Mouse (Mus musculus) heart, embryonic 10.5 days (tissue): ENCODE results near the gene Porcn. TPM values are rescaled to one million over a fixed set of nuclear protein-coding genes. Genes with fewer than 3 reads are reported as not detected.

Source experiments
- DNase-seq: peaks from one replicate; pipeline ENCODE4 v3.0.0-alpha.2; 2017; ENCODE audit warnings: low spot score
- H3K27ac ChIP-seq: fragments of 300-500 bp; sonication (generic); 2 replicates; pipeline ENCODE4 v1.5.1; 2016; ENCODE audit warnings: mild to moderate bottlenecking
- H3K27me3 ChIP-seq: fragments of 300-500 bp; sonication (generic); 2 replicates; pipeline ENCODE4 v1.6.1; 2016; ENCODE audit warnings: mild to moderate bottlenecking; ENCODE audit not compliant: poor library complexity, insufficient read depth, severe bottlenecking
- H3K36me3 ChIP-seq: fragments of 300-500 bp; sonication (generic); 2 replicates; pipeline ENCODE4 v1.6.1; 2016; ENCODE audit warnings: mild to moderate bottlenecking, moderate library complexity
- H3K4me1 ChIP-seq: fragments of 300-500 bp; sonication (generic); 2 replicates; pipeline ENCODE4 v1.6.1; 2016; ENCODE audit warnings: mild to moderate bottlenecking
- H3K4me3 ChIP-seq: fragments of 300-500 bp; sonication (generic); 2 replicates; pipeline ENCODE4 v1.5.1; 2016; ENCODE audit warnings: mild to moderate bottlenecking, moderate library complexity
- H3K9me3 ChIP-seq: fragments of 300-500 bp; sonication (generic); 2 replicates; pipeline ENCODE4 v1.6.1; 2016; ENCODE audit warnings: mild to moderate bottlenecking, moderate library complexity
- WGBS: fragments of 180-500 bp; shearing (Covaris S2); methylation state at CpG from one replicate; pipeline ENCODE4 v1.1.7; 2016; 5-methylcytosine and 5-hydroxymethylcytosine counted together
- polyA plus RNA-seq: library from polyadenylated mRNA; unstranded; fragments of >200 nt; fragmentation: Nextera tagmentation; extraction: Ambion mirVana; gene quantifications from 2 replicates; pipeline ENCODE4 v1.2.1, GENCODE M21; 2016

Porcn gene
- polyA plus RNA-seq, 1 experiment from 2014 or later = 5.5 TPM

GRCm38 (mm10) chrX:8145153-8145991 lies 61.0 kb downstream of the Porcn start, which contains the start of gene Rbm3:
Rbm3 (minus strand) TSS chrX:8145880.
- H3K4me1 ChIP-seq = peaks cover 4% of the 10 kb centered on the region; the same call in 1 of the 2 replicates
- peak within 1 kb of the TSS; percentile 95 for H3K27ac ChIP-seq
- 18% methylated on average over 65 of the region's 65 CpGs for WGBS
- peak; percentile 93 for DNase-seq
- no peaks in the 10 kb centered on the region for H3K27me3 ChIP-seq
- peak within 1 kb of the TSS; percentile 70 for H3K4me3 ChIP-seq
- H3K9me3 ChIP-seq = no peaks in the 10 kb centered on the region
- peaks cover 32% of the 10 kb centered on the region for H3K36me3 ChIP-seq

Other genes with a start within 250 kb of the Porcn start
- gene Gata1, start 228.5 kb downstream of the Porcn start, polyA plus RNA-seq = 18.0 and 20.2 TPM in 2 replicates
- gene Glod5, start 188.0 kb downstream of the Porcn start, polyA plus RNA-seq = not detected in 2 replicates
- gene Suv39h1, start 131.8 kb downstream of the Porcn start, polyA plus RNA-seq = 64.2 and 71.7 TPM in 2 replicates
- 0.20 and 0.74 TPM in 2 replicates for gene Was, start 116.0 kb downstream of the Porcn start, polyA plus RNA-seq
- gene Wdr13, start 73.6 kb downstream of the Porcn start, polyA plus RNA-seq = 21.8 and 25.0 TPM in 2 replicates
- gene Rbm3, start 60.6 kb downstream of the Porcn start, polyA plus RNA-seq = 342 and 398 TPM in 2 replicates
- gene Tbc1d25, start 30.3 kb downstream of the Porcn start, polyA plus RNA-seq = 10.3 and 11.9 TPM in 2 replicates
- gene Ebp, start 13.0 kb downstream of the Porcn start, polyA plus RNA-seq = 29.6 and 30.1 TPM in 2 replicates
- 30.3 and 40.3 TPM in 2 replicates for gene Ftsj1, start 45.9 kb upstream of the Porcn start, polyA plus RNA-seq
- gene Slc38a5, start 64.6 kb upstream of the Porcn start, polyA plus RNA-seq = 15.0 and 16.5 TPM in 2 replicates
- gene Ssxb10, start 120.9 kb upstream of the Porcn start, polyA plus RNA-seq = not detected in 2 replicates
- gene Ssxb9, start 160.5 kb upstream of the Porcn start, polyA plus RNA-seq = not detected in 2 replicates
- gene Ssxb1, start 206.8 kb upstream of the Porcn start, polyA plus RNA-seq = not detected in 2 replicates